Mouse (Mus musculus) CD4-positive, CD25-positive, alpha-beta regulatory T cell, adult 4 months (primary cell): ENCODE results near the gene Fgf4. TPM values are rescaled to one million over a fixed set of nuclear protein-coding genes. Genes with fewer than 3 reads are reported as not detected.
A peak's percentile ranks its signal among the peaks of the same experiment; 100 is the strongest.
"Not testable (repeated sequence)": the region's sequence is repeated elsewhere in the genome, so short reads cannot be mapped to it uniquely, and the experiment has no call there.

Source experiments
- ATAC-seq: one replicate; pipeline ENCODE4 v1.8.0; 2017
- polyA plus RNA-seq, 2 experiments: library from polyadenylated mRNA; unstranded; fragments of 100-300 nt; shearing (Covaris generic); gene quantifications; one replicate each; pipeline ENCODE4 v1.2.1; 2017

Gene Fgf4
- polyA plus RNA-seq, 2 experiments from 2014 or later = 0.11 TPM; not detected in 1

- no peak for ATAC-seq
Measured at GRCm38 (mm10) chr7:144867602-144868001, 20.4 kb downstream of the Fgf4 start.

- no peak for ATAC-seq
Measured at GRCm38 (mm10) chr7:144872420-144872819, 25.3 kb downstream of the Fgf4 start.

GRCm38 (mm10) chr7:144873160-144873559, 26.0 kb downstream of the Fgf4 start:
- ATAC-seq = no peak

- no peak for ATAC-seq
Measured at GRCm38 (mm10) chr7:144874226-144874625, 27.1 kb downstream of the Fgf4 start.

GRCm38 (mm10) chr7:144878401-144878800, 31.2 kb downstream of the Fgf4 start:
- no peak for ATAC-seq

- ATAC-seq = no peak
Measured at GRCm38 (mm10) chr7:144883106-144883505, 35.9 kb downstream of the Fgf4 start.

GRCm38 (mm10) chr7:144887672-144888071, 40.5 kb downstream of the Fgf4 start:
- no peak for ATAC-seq

GRCm38 (mm10) chr7:144888564-144889299, 41.6 kb downstream of the Fgf4 start:
- ATAC-seq = no peak

GRCm38 (mm10) chr7:144890661-144891060, 43.5 kb downstream of the Fgf4 start:
- not testable (repeated sequence) for ATAC-seq

- ATAC-seq = no peak
Measured at GRCm38 (mm10) chr7:144891863-144892262, 44.7 kb downstream of the Fgf4 start.

GRCm38 (mm10) chr7:144892322-144892721, 45.2 kb downstream of the Fgf4 start:
- no peak for ATAC-seq

- no peak for ATAC-seq
Measured at GRCm38 (mm10) chr7:144894191-144894590, 47.0 kb downstream of the Fgf4 start.

- ATAC-seq = no peak
Measured at GRCm38 (mm10) chr7:144894706-144895105, 47.5 kb downstream of the Fgf4 start.

- ATAC-seq = peak; percentile 79
Measured at GRCm38 (mm10) chr7:144895305-144896111, 48.3 kb downstream of the Fgf4 start.

- ATAC-seq = no peak
Measured at GRCm38 (mm10) chr7:144896294-144897218, 49.4 kb downstream of the Fgf4 start, which contains the start of gene Fgf15. TSS of gene Fgf15 (plus strand) at chr7:144896531.

- ATAC-seq = no peak
Measured at GRCm38 (mm10) chr7:144898506-144898905, 51.3 kb downstream of the Fgf4 start.

- ATAC-seq = not testable (repeated sequence)
Measured at GRCm38 (mm10) chr7:144905514-144905913, 58.3 kb downstream of the Fgf4 start.

- peak; percentile 91 for ATAC-seq
Measured at GRCm38 (mm10) chr7:144906708-144907397, 59.7 kb downstream of the Fgf4 start.

GRCm38 (mm10) chr7:144907793-144908192, 60.6 kb downstream of the Fgf4 start:
- peak; percentile 71 for ATAC-seq

GRCm38 (mm10) chr7:144908705-144909104, 61.5 kb downstream of the Fgf4 start:
- ATAC-seq = no peak

- no peak for ATAC-seq
Measured at GRCm38 (mm10) chr7:144911121-144911520, 64.0 kb downstream of the Fgf4 start.

GRCm38 (mm10) chr7:144912897-144913296, 65.7 kb downstream of the Fgf4 start:
- ATAC-seq = no peak
